Mouse (Mus musculus): ENCODE results near the gene Cryab.

- TF ChIP-seq CTCF (IDR thresholded peaks at IDR 0.05; ENCODE audit: low read depth) (no peak), EP300 (IDR thresholded peaks at IDR 0.05; ENCODE audit: low read depth) (no peak)
Observed at GRCm38 (mm10) chr9:50761520-50762243, 10.6 kb downstream of the Cryab start.
